Mouse (Mus musculus) cerebellum, postnatal 36 days (tissue): ENCODE measurements around the gene Hist1h3e.

Experiments
- DNase-seq, 2 experiments: peaks; one replicate each; pipeline ENCODE4 v3.0.0; 2021 to 2022; ENCODE audit warnings: mixed read lengths in 2 of 2

Gene Hist1h3e

DNA sequence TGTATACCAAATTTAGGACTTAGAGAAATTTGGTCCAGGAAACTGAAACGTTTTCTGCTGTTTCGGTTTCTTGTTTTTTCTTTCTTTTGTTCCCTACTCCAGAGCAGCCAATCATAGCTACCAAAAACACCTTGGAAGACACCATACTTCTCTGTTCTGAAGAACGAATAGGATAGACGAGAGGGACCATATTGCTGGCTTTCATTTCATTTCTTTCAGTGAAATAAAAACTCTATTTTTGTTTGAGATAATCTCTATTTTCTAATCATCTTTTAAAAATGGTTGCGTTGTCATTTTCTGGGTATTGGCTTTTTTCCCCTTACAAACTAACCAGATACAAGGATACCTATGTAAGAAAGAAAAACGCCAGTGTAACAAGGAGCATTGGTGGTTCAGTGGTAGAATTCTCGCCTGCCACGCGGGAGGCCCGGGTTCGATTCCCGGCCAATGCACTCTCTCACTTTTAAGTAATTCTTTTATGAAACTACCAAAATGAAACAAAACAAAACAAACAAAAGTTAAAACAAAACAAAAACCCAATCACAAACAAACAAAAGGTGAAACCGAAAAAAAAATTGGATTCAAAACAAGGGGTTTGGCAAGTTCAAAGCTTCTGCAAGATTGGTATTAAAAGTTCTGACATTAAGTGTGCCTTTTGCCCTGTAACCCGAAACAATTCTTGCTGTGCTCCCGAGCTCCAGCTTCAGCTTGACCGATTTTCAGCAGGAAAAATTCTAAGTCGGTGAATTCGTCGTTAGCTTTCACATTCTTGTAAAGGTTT is 45.2 kb downstream of the Hist1h3e start:
- peak; percentile 76 to 87 for DNase-seq

DNA sequence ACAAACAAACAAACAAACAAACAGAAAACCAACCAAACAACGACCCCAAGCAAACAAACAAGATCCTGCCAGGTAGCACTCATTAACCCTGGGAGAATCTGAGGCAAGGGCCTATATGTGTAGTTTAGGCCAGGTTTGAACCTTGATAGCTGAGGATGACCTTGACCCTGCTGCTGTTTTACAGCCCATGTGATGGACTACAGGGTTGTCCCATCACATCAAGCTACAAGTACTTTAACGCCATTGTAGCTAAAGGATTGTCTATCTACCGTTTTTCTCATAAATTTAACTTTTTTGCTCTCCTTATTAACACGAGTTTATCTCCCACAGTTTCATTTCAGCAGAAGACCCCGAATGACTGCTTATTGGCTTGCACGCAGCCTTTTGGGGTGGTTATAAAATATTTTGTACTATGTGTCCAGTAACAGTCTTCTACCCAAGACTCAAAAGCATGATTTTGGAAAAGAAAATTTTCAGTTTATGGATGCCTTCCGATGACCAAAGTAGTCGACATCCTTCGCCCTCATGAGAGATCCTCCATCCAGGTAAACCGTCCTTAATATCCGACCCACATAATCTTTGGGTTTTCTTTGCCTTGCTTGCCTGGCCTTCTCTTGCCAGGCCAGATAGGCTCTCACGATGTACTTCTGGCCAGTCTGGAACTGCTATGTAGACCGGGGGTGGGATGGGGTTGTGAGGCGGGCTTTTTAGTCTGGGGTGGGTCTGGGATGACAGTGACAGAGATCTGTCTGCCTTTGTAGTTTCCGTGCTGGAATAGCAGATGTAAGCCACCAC is 46.1 kb downstream of the Hist1h3e start:
- DNase-seq, result no peak

DNA sequence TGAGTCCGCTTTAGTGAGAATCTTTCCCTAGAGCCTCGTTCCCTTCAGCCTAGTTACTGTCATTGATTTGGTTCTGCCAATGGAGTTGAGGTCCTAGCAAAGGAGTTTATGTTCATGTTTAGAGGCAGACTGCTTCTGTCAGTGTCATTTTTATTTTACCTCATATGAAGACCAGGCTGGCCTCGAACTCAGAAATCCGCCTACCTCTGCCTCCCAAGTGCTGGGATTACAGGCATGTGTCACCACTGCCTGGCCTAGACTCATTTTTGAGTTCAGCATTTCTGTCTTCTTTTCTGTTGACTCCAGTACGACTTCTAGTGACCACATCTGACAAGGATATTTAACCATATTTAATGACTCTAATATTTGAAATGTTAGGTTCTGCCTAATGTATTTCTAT is 46.9 kb downstream of the Hist1h3e start:
- DNase-seq, result no peak

DNA sequence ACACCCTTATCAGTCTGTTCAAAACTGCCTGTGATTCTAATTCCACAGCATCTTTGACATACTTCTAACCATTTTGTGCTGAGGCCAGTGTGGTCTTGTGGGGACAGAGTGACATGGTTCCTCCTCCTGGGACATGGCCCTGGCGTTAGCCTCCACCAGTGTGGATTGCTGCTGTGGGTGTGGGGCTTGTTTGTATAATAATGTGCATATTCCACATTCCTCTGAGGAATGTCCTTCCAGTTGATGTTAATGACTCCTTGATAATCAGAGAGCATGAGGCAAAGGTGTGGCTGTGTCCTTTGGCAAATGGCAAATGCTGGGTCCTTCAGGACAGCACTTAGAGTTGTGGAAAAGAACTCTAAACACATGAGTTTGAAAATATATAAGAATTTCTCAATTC is 48.7 kb downstream of the Hist1h3e start:
- DNase-seq, result no peak
